Mouse (Mus musculus): ENCODE results near the gene Armc5. TPM values are rescaled to one million over a fixed set of nuclear protein-coding genes. Genes with fewer than 3 reads are reported as not detected.

Armc5 gene
- polyA plus RNA-seq, 1 experiment: 15.0 TPM

GRCm38 (mm10) chr7:128282532-128283244, 45.5 kb downstream of the Armc5 start:
- H3K27ac ChIP-seq (ENCODE audit: insufficient read depth, low read depth, low read length): no peak overlapping the region
- no peak for TF ChIP-seq POLR2A (IDR thresholded peaks at IDR 0.05; ENCODE audit: borderline replicate concordance, low read depth, low read length)
- no peak for TF ChIP-seq CTCF (IDR thresholded peaks at IDR 0.05; ENCODE audit: low read depth, low read length)
- no peak overlapping the region for H3K4me3 ChIP-seq (ENCODE audit: insufficient read depth, low read length)
- peaks cover 11% of the 10 kb centered on the region for H3K4me1 ChIP-seq (ENCODE audit: control insufficient read depth, insufficient read depth, low read length)

GRCm38 (mm10) chr7:128284047-128284446, 46.9 kb downstream of the Armc5 start:
- H3K27ac ChIP-seq (ENCODE audit: insufficient read depth, low read depth, low read length): no peak overlapping the region
- no peak overlapping the region for H3K4me3 ChIP-seq (ENCODE audit: insufficient read depth, low read length)
- TF ChIP-seq POLR2A (IDR thresholded peaks at IDR 0.05; ENCODE audit: borderline replicate concordance, low read depth, low read length): no peak
- TF ChIP-seq CTCF (IDR thresholded peaks at IDR 0.05; ENCODE audit: low read depth, low read length): no peak
- peaks cover 11% of the 10 kb centered on the region for H3K4me1 ChIP-seq (ENCODE audit: control insufficient read depth, insufficient read depth, low read length)

GRCm38 (mm10) chr7:128285060-128285459, 47.9 kb downstream of the Armc5 start:
- H3K4me3 ChIP-seq (ENCODE audit: insufficient read depth, low read length): no peak overlapping the region
- peaks cover 11% of the 10 kb centered on the region for H3K4me1 ChIP-seq (ENCODE audit: control insufficient read depth, insufficient read depth, low read length)
- no peak overlapping the region for H3K27ac ChIP-seq (ENCODE audit: insufficient read depth, low read depth, low read length)
- TF ChIP-seq CTCF (IDR thresholded peaks at IDR 0.05; ENCODE audit: low read depth, low read length) (no peak), POLR2A (IDR thresholded peaks at IDR 0.05; ENCODE audit: borderline replicate concordance, low read depth, low read length) (no peak)

GRCm38 (mm10) chr7:128288923-128289544, 51.9 kb downstream of the Armc5 start:
- no peak overlapping the region for H3K4me3 ChIP-seq (ENCODE audit: insufficient read depth, low read length)
- H3K4me1 ChIP-seq (ENCODE audit: control insufficient read depth, insufficient read depth, low read length): peaks cover 8% of the 10 kb centered on the region
- no peak overlapping the region for H3K27ac ChIP-seq (ENCODE audit: insufficient read depth, low read depth, low read length)
- TF ChIP-seq POLR2A (IDR thresholded peaks at IDR 0.05; ENCODE audit: borderline replicate concordance, low read depth, low read length): no peak
- peak; percentile 30; the same call in 1 of the 2 replicates for TF ChIP-seq CTCF (IDR thresholded peaks at IDR 0.05; ENCODE audit: low read depth, low read length)

Other genes with a start within 250 kb of the Armc5 start
- gene Pycard, start 243.5 kb upstream of the Armc5 start, polyA plus RNA-seq (2012; ENCODE audit: insufficient read depth, insufficient read length, missing spikeins): 126 and 140 TPM in 2 replicates
- gene Trim72, start 233.4 kb upstream of the Armc5 start, polyA plus RNA-seq (2012; ENCODE audit: insufficient read depth, insufficient read length, missing spikeins): not detected in 2 replicates
- 515 and 564 TPM in 2 replicates for gene Itgam, start 174.7 kb upstream of the Armc5 start, polyA plus RNA-seq (2012; ENCODE audit: insufficient read depth, insufficient read length, missing spikeins)
- gene Gm49368, start 174.7 kb upstream of the Armc5 start, polyA plus RNA-seq (2012; ENCODE audit: insufficient read depth, insufficient read length, missing spikeins): 1.7 and 11.3 TPM in 2 replicates
- 5.8 and 7.0 TPM in 2 replicates for gene Itgax, start 107.8 kb upstream of the Armc5 start, polyA plus RNA-seq (2012; ENCODE audit: insufficient read depth, insufficient read length, missing spikeins)
- gene Itgad, start 83.0 kb upstream of the Armc5 start, polyA plus RNA-seq (2012; ENCODE audit: insufficient read depth, insufficient read length, missing spikeins): 0.52 TPM in 1 of 2 replicates, not detected in the other
- gene Cox6a2, start 31.0 kb upstream of the Armc5 start, polyA plus RNA-seq (2012; ENCODE audit: insufficient read depth, insufficient read length, missing spikeins): 1.2 TPM in 1 of 2 replicates, not detected in the other
- 2.5 and 2.8 TPM in 2 replicates for gene 9130023H24Rik, start 689 bp downstream of the Armc5 start, polyA plus RNA-seq (2012; ENCODE audit: insufficient read depth, insufficient read length, missing spikeins)
- gene Tgfb1i1, start 9.5 kb downstream of the Armc5 start, polyA plus RNA-seq (2012; ENCODE audit: insufficient read depth, insufficient read length, missing spikeins): 1.2 and 1.7 TPM in 2 replicates
- gene Slc5a2, start 28.3 kb downstream of the Armc5 start, polyA plus RNA-seq (2012; ENCODE audit: insufficient read depth, insufficient read length, missing spikeins): not detected in 2 replicates
- 16.7 and 18.4 TPM in 2 replicates for gene BC017158, start 60.8 kb downstream of the Armc5 start, polyA plus RNA-seq (2012; ENCODE audit: insufficient read depth, insufficient read length, missing spikeins)
- gene Rgs10, start 181.4 kb downstream of the Armc5 start, polyA plus RNA-seq (2012; ENCODE audit: insufficient read depth, insufficient read length, missing spikeins): 731 and 826 TPM in 2 replicates
- gene Tial1, start 224.4 kb downstream of the Armc5 start, polyA plus RNA-seq (2012; ENCODE audit: insufficient read depth, insufficient read length, missing spikeins): 138 and 176 TPM in 2 replicates